Mouse (Mus musculus): ENCODE measurements at regions not wholly inside any gene's neighbourhood (a gene's known extent, or its start where the extent isn't known, plus 50 kb on each side); places are given as distances from the start of the nearest gene placed in this dataset.

- WGBS: 72% methylated on average over 4 of the region's 4 CpGs
- no peaks in the 10 kb centered on the region for H3K36me3 ChIP-seq
- no peak overlapping the region for H3K9ac ChIP-seq
- no peak overlapping the region for H3K4me3 ChIP-seq
- no peaks in the 10 kb centered on the region for H3K9me3 ChIP-seq (replicated peaks)
- peaks cover 18% of the 10 kb centered on the region for H3K4me1 ChIP-seq
- H3K27ac ChIP-seq: no peak overlapping the region
- ATAC-seq (ENCODE audit: low FRiP score): no peak
- H3K27me3 ChIP-seq: no peaks in the 10 kb centered on the region
- no peak overlapping the region for H3K4me2 ChIP-seq (replicated peaks)
Measured at GRCm38 (mm10) chr13:107485400-107486017, 463.6 kb upstream of the Kif2a start.

- peak; percentile 49; the same call in 1 of the 2 replicates for ATAC-seq (ENCODE audit: low FRiP score)
Measured at GRCm38 (mm10) chr13:107484630-107484998, 462.7 kb upstream of the Kif2a start.

GRCm38 (mm10) chr13:107483967-107484629 lies 462.2 kb upstream of the Kif2a start:
- H3K27ac ChIP-seq: peak overlapping the region; percentile 78
- H3K27me3 ChIP-seq: no peaks in the 10 kb centered on the region
- ATAC-seq (ENCODE audit: low FRiP score): peak; percentile 76
- WGBS: 34% methylated on average over 12 of the region's 12 CpGs
- no peak overlapping the region for H3K4me3 ChIP-seq
- peaks cover 18% of the 10 kb centered on the region for H3K4me1 ChIP-seq
- no peak overlapping the region for H3K4me2 ChIP-seq (replicated peaks)
- no peak overlapping the region for H3K9ac ChIP-seq
- H3K9me3 ChIP-seq (replicated peaks): no peaks in the 10 kb centered on the region
- H3K36me3 ChIP-seq: no peaks in the 10 kb centered on the region

More at GRCm38 (mm10) chr13:107484630-107484998, 462.7 kb upstream of the Kif2a start:
- H3K4me3 ChIP-seq: no peak overlapping the region
- H3K9me3 ChIP-seq (replicated peaks): no peaks in the 10 kb centered on the region
- H3K4me1 ChIP-seq: peaks cover 18% of the 10 kb centered on the region
- no peak overlapping the region for H3K9ac ChIP-seq
- no peak overlapping the region for H3K4me2 ChIP-seq (replicated peaks)
- 40% methylated on average over 6 of the region's 6 CpGs for WGBS
- no peaks in the 10 kb centered on the region for H3K36me3 ChIP-seq
- peak overlapping the region; percentile 78 for H3K27ac ChIP-seq
- H3K27me3 ChIP-seq: no peaks in the 10 kb centered on the region

- H3K9me3 ChIP-seq (replicated peaks): no peaks in the 10 kb centered on the region
- ATAC-seq (ENCODE audit: low FRiP score): no peak
- no peak overlapping the region for H3K27ac ChIP-seq
- WGBS: 71% methylated on average over 3 of the region's 3 CpGs
- no peak overlapping the region for H3K9ac ChIP-seq
- peaks cover 6% of the 10 kb centered on the region; the same call in 1 of the 2 replicates for H3K4me1 ChIP-seq
- H3K4me3 ChIP-seq: no peak overlapping the region
- no peaks in the 10 kb centered on the region for H3K27me3 ChIP-seq
- H3K36me3 ChIP-seq: no peaks in the 10 kb centered on the region
- no peak overlapping the region for H3K4me2 ChIP-seq (replicated peaks)
Measured at GRCm38 (mm10) chr13:107475166-107475565, 453.2 kb upstream of the Kif2a start.

- Histone ChIP-seq H3K36me3 (no peaks in the 10 kb centered on the region), H3K4me3 (peak overlapping the region; percentile 15; the same call in 1 of the 2 replicates), H3K4me1 (peaks cover 16% of the 10 kb centered on the region), H3K9ac (peak overlapping the region; percentile 49; the same call in 1 of the 2 replicates), H3K9me3 (replicated peaks) (no peaks in the 10 kb centered on the region), H3K27ac (peak overlapping the region; percentile 46), H3K27me3 (no peaks in the 10 kb centered on the region), H3K4me2 (replicated peaks) (peak overlapping the region; percentile 50)
- WGBS: 3% methylated on average over 13 of the region's 13 CpGs
- peak; percentile 75 for ATAC-seq (ENCODE audit: low FRiP score)
Measured at GRCm38 (mm10) chr13:107469491-107470276, 447.8 kb upstream of the Kif2a start.

GRCm38 (mm10) chr13:107462791-107463190 lies 440.9 kb upstream of the Kif2a start:
- Histone ChIP-seq H3K9me3 (replicated peaks) (no peaks in the 10 kb centered on the region), H3K4me3 (no peak overlapping the region), H3K27me3 (no peaks in the 10 kb centered on the region), H3K27ac (no peak overlapping the region), H3K4me2 (replicated peaks) (no peak overlapping the region), H3K4me1 (0 out of 2 replicates have a peak, but pooled peaks cover 6% of the 10 kb centered on the region), H3K9ac (no peak overlapping the region), H3K36me3 (no peaks in the 10 kb centered on the region)
- no peak for ATAC-seq (ENCODE audit: low FRiP score)
- 80% methylated on average over 7 of the region's 7 CpGs for WGBS

GRCm38 (mm10) chr13:107461048-107461912 lies 439.4 kb upstream of the Kif2a start:
- no peak overlapping the region for H3K4me3 ChIP-seq
- peak; percentile 92 for ATAC-seq (ENCODE audit: low FRiP score)
- WGBS: 21% methylated on average over 16 of the region's 16 CpGs
- H3K36me3 ChIP-seq: no peaks in the 10 kb centered on the region
- 0 out of 2 replicates have a peak overlapping the region, but pooled peaks have one; percentile 23 for H3K27ac ChIP-seq
- no peak overlapping the region for H3K9ac ChIP-seq
- H3K4me1 ChIP-seq: 0 out of 2 replicates have a peak, but pooled peaks cover 6% of the 10 kb centered on the region
- peak overlapping the region; percentile 37 for H3K4me2 ChIP-seq (replicated peaks)
- H3K27me3 ChIP-seq: no peaks in the 10 kb centered on the region
- H3K9me3 ChIP-seq (replicated peaks): no peaks in the 10 kb centered on the region

- Histone ChIP-seq H3K4me2 (replicated peaks) (no peak overlapping the region), H3K36me3 (no peaks in the 10 kb centered on the region), H3K4me1 (0 out of 2 replicates have a peak, but pooled peaks cover 6% of the 10 kb centered on the region), H3K9me3 (replicated peaks) (no peaks in the 10 kb centered on the region), H3K27me3 (no peaks in the 10 kb centered on the region), H3K27ac (no peak overlapping the region), H3K9ac (no peak overlapping the region), H3K4me3 (no peak overlapping the region)
- WGBS: 86% methylated on average over 4 of the region's 4 CpGs
- ATAC-seq (ENCODE audit: low FRiP score): no peak
Measured at GRCm38 (mm10) chr13:107458730-107459129, 436.8 kb upstream of the Kif2a start.

- WGBS: 82% methylated on average over 10 of the region's 10 CpGs
- Histone ChIP-seq H3K4me1 (0 out of 2 replicates have a peak, but pooled peaks cover 6% of the 10 kb centered on the region), H3K27me3 (no peaks in the 10 kb centered on the region), H3K4me2 (replicated peaks) (no peak overlapping the region), H3K9me3 (replicated peaks) (no peaks in the 10 kb centered on the region), H3K36me3 (no peaks in the 10 kb centered on the region), H3K27ac (no peak overlapping the region), H3K9ac (no peak overlapping the region), H3K4me3 (no peak overlapping the region)
- ATAC-seq (ENCODE audit: low FRiP score): no peak
Measured at GRCm38 (mm10) chr13:107457270-107457669, 435.3 kb upstream of the Kif2a start.

- H3K9ac ChIP-seq: no peak overlapping the region
- 80% methylated on average over 2 of the region's 2 CpGs for WGBS
- no peak overlapping the region for H3K4me3 ChIP-seq
- H3K4me1 ChIP-seq: 0 out of 2 replicates have a peak, but pooled peaks cover 2% of the 10 kb centered on the region
- H3K36me3 ChIP-seq: no peaks in the 10 kb centered on the region
- no peaks in the 10 kb centered on the region for H3K9me3 ChIP-seq (replicated peaks)
- no peak overlapping the region for H3K27ac ChIP-seq
- H3K4me2 ChIP-seq (replicated peaks): no peak overlapping the region
- H3K27me3 ChIP-seq: no peaks in the 10 kb centered on the region
- no peak for ATAC-seq (ENCODE audit: low FRiP score)
Measured at GRCm38 (mm10) chr13:107456394-107456793, 434.5 kb upstream of the Kif2a start.

- Histone ChIP-seq H3K4me3 (no peak overlapping the region), H3K27me3 (no peaks in the 10 kb centered on the region), H3K36me3 (no peaks in the 10 kb centered on the region), H3K9me3 (replicated peaks) (no peaks in the 10 kb centered on the region), H3K4me1 (no peaks in the 10 kb centered on the region), H3K9ac (no peak overlapping the region), H3K27ac (no peak overlapping the region), H3K4me2 (replicated peaks) (no peak overlapping the region)
- 81% methylated on average over 11 of the region's 11 CpGs for WGBS
- no peak for ATAC-seq (ENCODE audit: low FRiP score)
Measured at GRCm38 (mm10) chr13:107449598-107450179, 427.8 kb upstream of the Kif2a start.

Data from hindbrain, embryonic 12.5 days (tissue).